Mouse (Mus musculus) midbrain, embryonic 11.5 days (tissue): Measurements from ENCODE around the gene Rfc1. TPM values are rescaled to one million over a fixed set of nuclear protein-coding genes. Genes with fewer than 3 reads are reported as not detected.

Experiments
- ATAC-seq: fragments of 200-750 bp; cut with Nextera tagmentation; 2 replicates; pipeline ENCODE4 v1.8.0; 2017; ENCODE audit warnings: moderate TSS enrichment, moderate library complexity; ENCODE audit not compliant: low FRiP score
- DNase-seq: peaks from one replicate; pipeline ENCODE4 v3.0.0; 2015; ENCODE audit warnings: low spot score; ENCODE audit errors: missing footprints
- H3K27ac ChIP-seq: fragments of 300-500 bp; sonication (generic); 2 replicates; pipeline ENCODE4 v1.5.1; 2014; ENCODE audit warnings: low read depth, low read length
- H3K27me3 ChIP-seq: fragments of 300-500 bp; sonication (generic); 2 replicates; pipeline ENCODE4 v1.6.1; 2014; ENCODE audit warnings: mild to moderate bottlenecking, low read length, moderate library complexity, mixed read lengths; ENCODE audit not compliant: control insufficient read depth, insufficient read depth
- H3K36me3 ChIP-seq: fragments of 300-500 bp; sonication (generic); 2 replicates; pipeline ENCODE4 v1.6.1; 2014; ENCODE audit warnings: mild to moderate bottlenecking, low read length, moderate library complexity, mixed read lengths; ENCODE audit not compliant: control insufficient read depth, insufficient read depth
- H3K4me1 ChIP-seq: fragments of 300-500 bp; sonication (generic); 2 replicates; pipeline ENCODE4 v1.6.1; 2014; ENCODE audit warnings: low read length; ENCODE audit not compliant: control insufficient read depth, insufficient read depth
- H3K4me2 ChIP-seq: fragments of 300-500 bp; sonication (generic); 2 replicates; pipeline ENCODE4 v1.6.1; 2014; ENCODE audit warnings: mild to moderate bottlenecking, moderate library complexity
- H3K4me3 ChIP-seq: fragments of 300-500 bp; sonication (generic); 2 replicates; pipeline ENCODE4 v1.5.1; 2014; ENCODE audit warnings: low read depth, low read length
- H3K9ac ChIP-seq: fragments of 300-500 bp; sonication (generic); 2 replicates; pipeline ENCODE4 v1.6.1; 2014; ENCODE audit warnings: low read length
- H3K9me3 ChIP-seq: fragments of 300-500 bp; sonication (generic); 2 replicates; pipeline ENCODE4 v1.6.1; 2016; ENCODE audit warnings: low read length; ENCODE audit not compliant: control insufficient read depth
- WGBS: fragments of 180-500 bp; shearing (Covaris S2); extraction: QIAGEN DNeasy Blood & Tissue Kit; methylation state at CpG from one replicate; pipeline ENCODE4 v1.1.7; 2014; 5-methylcytosine and 5-hydroxymethylcytosine counted together
- polyA plus RNA-seq: library from polyadenylated mRNA; unstranded; fragments of >200 nt; fragmentation: Nextera tagmentation; extraction: Ambion mirVana; gene quantifications from 2 replicates; pipeline ENCODE4 v1.2.1, GENCODE M21; 2014

Gene Rfc1
- polyA plus RNA-seq, 1 experiment from 2014 or later = 92.3 TPM

GRCm38 (mm10) chr5:65250185-65250855 lies 85.2 kb downstream of the Rfc1 start:
- 0 out of 2 replicates have a peak, but pooled peaks have one; percentile 38 for ATAC-seq
- peak; percentile 86 for DNase-seq
- Histone ChIP-seq H3K9ac (no peak overlapping the region), H3K4me3 (no peak overlapping the region), H3K36me3 (no peaks in the 10 kb centered on the region; the same call in 1 of the 2 replicates), H3K27ac (no peak overlapping the region), H3K4me1 (no peaks in the 10 kb centered on the region), H3K27me3 (no peaks in the 10 kb centered on the region), H3K4me2 (no peak overlapping the region), H3K9me3 (no peaks in the 10 kb centered on the region)
- WGBS = 73% methylated on average over 7 of the region's 7 CpGs

GRCm38 (mm10) chr5:65247296-65247695 lies 88.2 kb downstream of the Rfc1 start:
- no peaks in the 10 kb centered on the region; the same call in 1 of the 2 replicates for H3K36me3 ChIP-seq

GRCm38 (mm10) chr5:65242740-65243139 lies 92.7 kb downstream of the Rfc1 start:
- Histone ChIP-seq H3K36me3 (no peaks in the 10 kb centered on the region), H3K4me1 (no peaks in the 10 kb centered on the region), H3K4me2 (no peak overlapping the region), H3K4me3 (no peak overlapping the region), H3K9me3 (no peaks in the 10 kb centered on the region), H3K27ac (no peak overlapping the region), H3K9ac (no peak overlapping the region), H3K27me3 (no peaks in the 10 kb centered on the region)
- DNase-seq (no peak), ATAC-seq (no peak)
- WGBS = 61% methylated on average over 5 of the region's 5 CpGs

More at GRCm38 (mm10) chr5:65247296-65247695, 88.2 kb downstream of the Rfc1 start:
- no peaks in the 10 kb centered on the region for H3K9me3 ChIP-seq
- no peak overlapping the region for H3K27ac ChIP-seq
- no peak overlapping the region for H3K9ac ChIP-seq
- H3K4me1 ChIP-seq = no peaks in the 10 kb centered on the region
- 94% methylated on average over 3 of the region's 3 CpGs for WGBS
- no peak for ATAC-seq
- H3K27me3 ChIP-seq = no peaks in the 10 kb centered on the region
- H3K4me3 ChIP-seq = no peak overlapping the region
- H3K4me2 ChIP-seq = no peak overlapping the region
- no peak for DNase-seq

- H3K36me3 ChIP-seq = peaks cover 7% of the 10 kb centered on the region
- no peak overlapping the region for H3K4me2 ChIP-seq
- no peak for ATAC-seq
- H3K4me1 ChIP-seq = no peaks in the 10 kb centered on the region
- H3K27me3 ChIP-seq = no peaks in the 10 kb centered on the region
- WGBS = 89% methylated on average over 12 of the region's 12 CpGs
- H3K27ac ChIP-seq = no peak overlapping the region
- no peak overlapping the region for H3K9ac ChIP-seq
- no peak for DNase-seq
- no peak overlapping the region for H3K4me3 ChIP-seq
- H3K9me3 ChIP-seq = no peaks in the 10 kb centered on the region
Observed at GRCm38 (mm10) chr5:65231289-65232003, 104.0 kb downstream of the Rfc1 start.

GRCm38 (mm10) chr5:65224056-65224455 lies 111.4 kb downstream of the Rfc1 start:
- ATAC-seq (no peak), DNase-seq (no peak)
- WGBS = 92% methylated on average over 5 of the region's 5 CpGs
- Histone ChIP-seq H3K4me3 (no peak overlapping the region), H3K36me3 (peaks cover 4% of the 10 kb centered on the region; the same call in 1 of the 2 replicates), H3K27ac (no peak overlapping the region), H3K9ac (no peak overlapping the region), H3K27me3 (no peaks in the 10 kb centered on the region), H3K9me3 (no peaks in the 10 kb centered on the region), H3K4me1 (no peaks in the 10 kb centered on the region), H3K4me2 (no peak overlapping the region)

GRCm38 (mm10) chr5:65221037-65221436 lies 114.4 kb downstream of the Rfc1 start:
- Histone ChIP-seq H3K27me3 (no peaks in the 10 kb centered on the region), H3K9me3 (no peaks in the 10 kb centered on the region), H3K9ac (no peak overlapping the region), H3K36me3 (no peaks in the 10 kb centered on the region), H3K27ac (no peak overlapping the region), H3K4me2 (no peak overlapping the region), H3K4me1 (no peaks in the 10 kb centered on the region), H3K4me3 (no peak overlapping the region)
- ATAC-seq = no peak
- WGBS = 85% methylated on average over 7 of the region's 7 CpGs
- no peak for DNase-seq

- WGBS = 94% methylated on average over 11 of the region's 11 CpGs
- ATAC-seq (no peak), DNase-seq (no peak)
- Histone ChIP-seq H3K4me2 (no peak overlapping the region), H3K9me3 (no peaks in the 10 kb centered on the region), H3K4me3 (no peak overlapping the region), H3K27me3 (no peaks in the 10 kb centered on the region), H3K4me1 (no peaks in the 10 kb centered on the region), H3K27ac (no peak overlapping the region), H3K9ac (no peak overlapping the region), H3K36me3 (no peaks in the 10 kb centered on the region)
Observed at GRCm38 (mm10) chr5:65217305-65218269, 117.9 kb downstream of the Rfc1 start.

GRCm38 (mm10) chr5:65213321-65213720 lies 122.1 kb downstream of the Rfc1 start:
- Histone ChIP-seq H3K4me2 (no peak overlapping the region), H3K4me1 (no peaks in the 10 kb centered on the region), H3K4me3 (no peak overlapping the region), H3K9ac (no peak overlapping the region), H3K27ac (no peak overlapping the region), H3K36me3 (no peaks in the 10 kb centered on the region), H3K27me3 (no peaks in the 10 kb centered on the region), H3K9me3 (no peaks in the 10 kb centered on the region)
- 16% methylated on average over 7 of the region's 7 CpGs for WGBS
- DNase-seq (peak; percentile 90), ATAC-seq (no peak)
